Mouse (Mus musculus) CH12.LX (cell line): ENCODE data around the gene Mrps30. TPM values are rescaled to one million over a fixed set of nuclear protein-coding genes. Genes with fewer than 3 reads are reported as not detected.

Experiments
- DNase-seq: peaks from one replicate; pipeline ENCODE4 v3.0.0-alpha.2; 2013; ENCODE audit errors: extremely low read depth
- H3K27ac ChIP-seq: 2 replicates; pipeline ENCODE4 v1.5.1; 2012; ENCODE audit warnings: low read depth, mild to moderate bottlenecking, control low read depth, moderate library complexity; ENCODE audit not compliant: insufficient read depth
- H3K27me3 ChIP-seq: replicated peaks from 2 replicates; pipeline ENCODE3; 2012; ENCODE audit warnings: inconsistent platforms
- H3K36me3 ChIP-seq, 2 experiments: replicated peaks in 1 of 2; 2 replicates each; pipeline versions ENCODE3 to v1.6.1; 2012; ENCODE audit warnings: inconsistent platforms in 1 of 2, low read length in 1 of 2, mild to moderate bottlenecking in 1 of 2, mixed read lengths in 1 of 2, moderate library complexity in 1 of 2; ENCODE audit not compliant: control insufficient read depth in 1 of 2, insufficient read depth in 1 of 2
- H3K4me1 ChIP-seq, 2 experiments: 2 replicates each; pipeline ENCODE4 v1.6.1; 2012; ENCODE audit warnings: inconsistent platforms in 1 of 2, moderate library complexity in 1 of 2; ENCODE audit not compliant: insufficient read depth in 2 of 2, control insufficient read depth in 1 of 2
- H3K4me2 ChIP-seq: 2 replicates; pipeline ENCODE4 v1.6.1; 2012; ENCODE audit warnings: low read depth, mild to moderate bottlenecking, control low read depth; ENCODE audit not compliant: poor library complexity, insufficient read depth, severe bottlenecking
- H3K4me3 ChIP-seq, 3 experiments: fragments of 150-350 bp in 1 of 3; sonication (generic) in 1 of 3; replicated peaks in 1 of 3; 2 replicates each; pipeline versions ENCODE3 to v1.5.1; 2011 to 2012; ENCODE audit warnings: low read depth in 2 of 3, low read length in 2 of 3, mild to moderate bottlenecking in 2 of 3, moderate library complexity in 2 of 3, control low read depth in 1 of 3, improper control_type of control experiment in 1 of 3, inconsistent platforms in 1 of 3, mixed read lengths in 1 of 3; ENCODE audit not compliant: poor library complexity in 1 of 3
- H3K79me2 ChIP-seq: replicated peaks from 2 replicates; pipeline ENCODE4 v1.6.1; 2012; ENCODE audit warnings: mild to moderate bottlenecking, moderate library complexity; ENCODE audit not compliant: control insufficient read depth, poor library complexity, insufficient read depth, severe bottlenecking; ENCODE audit errors: extremely low read depth
- H3K9ac ChIP-seq: 2 replicates; pipeline ENCODE4 v1.6.1; 2012; ENCODE audit warnings: low read depth, mild to moderate bottlenecking, control low read depth, moderate library complexity; ENCODE audit not compliant: insufficient read depth
- H3K9me3 ChIP-seq: replicated peaks from 2 replicates; pipeline ENCODE3; 2012; ENCODE audit warnings: low read length, inconsistent platforms, mixed read lengths
- BHLHE40 ChIP-seq: IDR thresholded peaks from 2 replicates; pipeline ENCODE4 v1.6.1; 2011; ENCODE audit warnings: mild to moderate bottlenecking, low read depth, low read length, improper control_type of control experiment
- CHD1 ChIP-seq: IDR thresholded peaks from 2 replicates; pipeline ENCODE4 v1.6.1; 2012; ENCODE audit warnings: low read depth, low read length, improper control_type of control experiment, inconsistent platforms
- CHD2 ChIP-seq: IDR thresholded peaks from 2 replicates; pipeline ENCODE4 v1.6.1; 2011; ENCODE audit warnings: low read length, improper control_type of control experiment
- CTCF ChIP-seq, 2 experiments: IDR thresholded peaks in 1 of 2; conservative IDR thresholded peaks in 1 of 2; 2 replicates each; pipeline ENCODE4 v1.5.1; 2011 to 2012; ENCODE audit warnings: low read depth in 2 of 2, low read length in 2 of 2, improper control_type of control experiment in 1 of 2, inconsistent platforms in 1 of 2, mild to moderate bottlenecking in 1 of 2, moderate library complexity in 1 of 2
- E2F4 ChIP-seq: IDR thresholded peaks from 2 replicates; pipeline ENCODE4 v1.6.1; 2011; ENCODE audit warnings: low read depth, low read length, improper control_type of control experiment; ENCODE audit not compliant: insufficient replicate concordance
- ELF1 ChIP-seq: IDR thresholded peaks from 2 replicates; pipeline ENCODE4 v1.6.1; 2014; ENCODE audit warnings: low read depth, mild to moderate bottlenecking, inconsistent platforms, low read length, improper control_type of control experiment
- EP300 ChIP-seq: IDR thresholded peaks from 2 replicates; pipeline ENCODE4 v1.6.1; 2011; ENCODE audit warnings: low read length, improper control_type of control experiment
- ETS1 ChIP-seq: conservative IDR thresholded peaks from 2 replicates; pipeline ENCODE4 v1.6.1; 2012; ENCODE audit warnings: low read depth, mild to moderate bottlenecking, inconsistent platforms, low read length, improper control_type of control experiment, moderate library complexity
- GABPA ChIP-seq: IDR thresholded peaks from 2 replicates; pipeline ENCODE4 v1.6.1; 2012; ENCODE audit warnings: low read depth, low read length, improper control_type of control experiment, inconsistent platforms; ENCODE audit not compliant: insufficient replicate concordance
- HCFC1 ChIP-seq: IDR thresholded peaks from 2 replicates; pipeline ENCODE4 v1.6.1; 2012; ENCODE audit warnings: low read depth, mild to moderate bottlenecking, inconsistent platforms, low read length, improper control_type of control experiment
- IRF4 ChIP-seq: IDR thresholded peaks from 2 replicates; pipeline ENCODE4 v1.6.1; 2014; ENCODE audit warnings: low read depth, mild to moderate bottlenecking, inconsistent platforms, low read length, improper control_type of control experiment
- JUN ChIP-seq: IDR thresholded peaks from 2 replicates; pipeline ENCODE4 v1.6.1; 2011; ENCODE audit warnings: low read depth, mild to moderate bottlenecking, low read length, improper control_type of control experiment, moderate library complexity; ENCODE audit not compliant: insufficient read depth
- JUND ChIP-seq: conservative IDR thresholded peaks from 2 replicates; pipeline ENCODE4 v1.6.1; 2011; ENCODE audit warnings: low read depth, low read length, improper control_type of control experiment
- MAFK ChIP-seq: IDR thresholded peaks from 2 replicates; pipeline ENCODE4 v1.6.1; 2011; ENCODE audit warnings: low read length, improper control_type of control experiment; ENCODE audit not compliant: insufficient replicate concordance
- MAX ChIP-seq: IDR thresholded peaks from 2 replicates; pipeline ENCODE4 v1.6.1; 2011; ENCODE audit warnings: low read length, improper control_type of control experiment
- MAZ ChIP-seq: IDR thresholded peaks from 2 replicates; pipeline ENCODE4 v1.6.1; 2012; ENCODE audit warnings: low read depth, mild to moderate bottlenecking, inconsistent platforms, low read length, improper control_type of control experiment, moderate library complexity
- MEF2A ChIP-seq: IDR thresholded peaks from 2 replicates; pipeline ENCODE4 v1.6.1; 2014; ENCODE audit warnings: low read depth, mild to moderate bottlenecking, inconsistent platforms, low read length, improper control_type of control experiment, borderline replicate concordance
- MXI1 ChIP-seq: IDR thresholded peaks from 2 replicates; pipeline ENCODE4 v1.6.1; 2011; ENCODE audit warnings: mild to moderate bottlenecking, low read depth, low read length, improper control_type of control experiment
- MYC ChIP-seq: IDR thresholded peaks from 2 replicates; pipeline ENCODE4 v1.6.1; 2011; ENCODE audit warnings: low read depth, mild to moderate bottlenecking, improper control_type of control experiment, low read length
- NELFE ChIP-seq: IDR thresholded peaks from 2 replicates; pipeline ENCODE4 v1.6.1; 2011; ENCODE audit warnings: low read depth, low read length, improper control_type of control experiment
- NRF1 ChIP-seq: IDR thresholded peaks from 2 replicates; pipeline ENCODE4 v1.6.1; 2014; ENCODE audit warnings: low read depth, mild to moderate bottlenecking, inconsistent platforms, low read length, improper control_type of control experiment, moderate library complexity
- PAX5 ChIP-seq: IDR thresholded peaks from 2 replicates; pipeline ENCODE4 v1.6.1; 2012; ENCODE audit warnings: low read length, inconsistent platforms, mixed read lengths
- POLR2A ChIP-seq: IDR thresholded peaks from 2 replicates; pipeline ENCODE4 v1.6.1; 2011; ENCODE audit warnings: low read depth, mild to moderate bottlenecking, improper control_type of control experiment, low read length
- POLR2AphosphoS2 ChIP-seq: IDR thresholded peaks from 2 replicates; pipeline ENCODE4 v1.6.1; 2011; ENCODE audit warnings: low read depth, low read length, improper control_type of control experiment
- RAD21 ChIP-seq: IDR thresholded peaks from 2 replicates; pipeline ENCODE4 v1.6.1; 2011; ENCODE audit warnings: low read depth, mild to moderate bottlenecking, low read length, improper control_type of control experiment, moderate library complexity
- RCOR1 ChIP-seq: conservative IDR thresholded peaks from 2 replicates; pipeline ENCODE4 v1.6.1; 2012; ENCODE audit warnings: low read depth, mild to moderate bottlenecking, inconsistent platforms, low read length, improper control_type of control experiment
- SIN3A ChIP-seq: IDR thresholded peaks from 2 replicates; pipeline ENCODE4 v1.6.1; 2012; ENCODE audit warnings: low read length, improper control_type of control experiment, inconsistent platforms
- SMC3 ChIP-seq: IDR thresholded peaks from 2 replicates; pipeline ENCODE4 v1.6.1; 2011; ENCODE audit warnings: low read depth, low read length, improper control_type of control experiment
- TBP ChIP-seq: conservative IDR thresholded peaks from 2 replicates; pipeline ENCODE4 v1.6.1; 2011; ENCODE audit warnings: low read depth, low read length, improper control_type of control experiment
- TCF12 ChIP-seq: IDR thresholded peaks from 2 replicates; pipeline ENCODE4 v1.6.1; 2014; ENCODE audit warnings: low read depth, mild to moderate bottlenecking, inconsistent platforms, low read length, improper control_type of control experiment
- UBTF ChIP-seq: IDR thresholded peaks from 2 replicates; pipeline ENCODE4 v1.6.1; 2012; ENCODE audit warnings: low read depth, mild to moderate bottlenecking, inconsistent platforms, low read length, improper control_type of control experiment, moderate library complexity
- USF1 ChIP-seq: IDR thresholded peaks from 2 replicates; pipeline ENCODE4 v1.6.1; 2014; ENCODE audit warnings: low read depth, mild to moderate bottlenecking, inconsistent platforms, low read length, improper control_type of control experiment
- USF2 ChIP-seq: conservative IDR thresholded peaks from 2 replicates; pipeline ENCODE4 v1.6.1; 2011; ENCODE audit warnings: low read depth, low read length, improper control_type of control experiment
- ZC3H11A ChIP-seq: IDR thresholded peaks from 2 replicates; pipeline ENCODE4 v1.6.1; 2012; ENCODE audit warnings: low read depth, mild to moderate bottlenecking, inconsistent platforms, low read length, improper control_type of control experiment
- ZKSCAN1 ChIP-seq: IDR thresholded peaks from 2 replicates; pipeline ENCODE4 v1.6.1; 2012; ENCODE audit warnings: low read depth, inconsistent platforms, low read length, improper control_type of control experiment, borderline replicate concordance
- ZMIZ1 ChIP-seq: IDR thresholded peaks from 2 replicates; pipeline ENCODE4 v1.6.1; 2012; ENCODE audit warnings: low read depth, mild to moderate bottlenecking, inconsistent platforms, low read length, improper control_type of control experiment
- ZNF384 ChIP-seq: IDR thresholded peaks from 2 replicates; pipeline ENCODE4 v1.6.1; 2012; ENCODE audit warnings: low read depth, low read length, improper control_type of control experiment, inconsistent platforms
- dilution Hi-C: fragments of 300-500 bp; cut with MboI; formaldehyde crosslinking; loops from 2 replicates; pipeline ENCODE4 v1.14.3; 2020; ENCODE audit warnings: low sequenced_read_pairs; ENCODE audit not compliant: extremely low pct_unique_long_range_greater_than_20kb, extremely low pct_ligation_motif_present
- in situ Hi-C: fragments of 300-500 bp; cut with MboI; formaldehyde crosslinking; loops from 3 replicates; pipeline ENCODE4 v1.14.3; 2019; ENCODE audit warnings: low sequenced_read_pairs, low pct_ligation_motif_present, low pct_unique_long_range_greater_than_20kb, mixed read lengths
- polyA plus RNA-seq: library from polyadenylated mRNA; unstranded; fragments of >175 nt; gene quantifications from 2 replicates; pipeline ENCODE4 v1.2.1, GENCODE M21; 2012; ENCODE audit warnings: low read depth; ENCODE audit not compliant: insufficient read length
- total RNA-seq, 2 experiments: library from RNA; depleted of rRNA; stranded (reverse); fragments of 300-350 nt in 1 of 2; fragments of >200 nt in 1 of 2; gene quantifications; 2 replicates each; pipeline ENCODE4 v1.2.3; 2012 to 2014

Mrps30 gene
- 36.0 and 36.6 TPM in 2 replicates for total RNA-seq (2012; rRNA removed)
- 48.7 and 50.2 TPM in 2 replicates for total RNA-seq (2014; rRNA removed)
- polyA plus RNA-seq: 35.5 and 38.6 TPM in 2 replicates

DNA sequence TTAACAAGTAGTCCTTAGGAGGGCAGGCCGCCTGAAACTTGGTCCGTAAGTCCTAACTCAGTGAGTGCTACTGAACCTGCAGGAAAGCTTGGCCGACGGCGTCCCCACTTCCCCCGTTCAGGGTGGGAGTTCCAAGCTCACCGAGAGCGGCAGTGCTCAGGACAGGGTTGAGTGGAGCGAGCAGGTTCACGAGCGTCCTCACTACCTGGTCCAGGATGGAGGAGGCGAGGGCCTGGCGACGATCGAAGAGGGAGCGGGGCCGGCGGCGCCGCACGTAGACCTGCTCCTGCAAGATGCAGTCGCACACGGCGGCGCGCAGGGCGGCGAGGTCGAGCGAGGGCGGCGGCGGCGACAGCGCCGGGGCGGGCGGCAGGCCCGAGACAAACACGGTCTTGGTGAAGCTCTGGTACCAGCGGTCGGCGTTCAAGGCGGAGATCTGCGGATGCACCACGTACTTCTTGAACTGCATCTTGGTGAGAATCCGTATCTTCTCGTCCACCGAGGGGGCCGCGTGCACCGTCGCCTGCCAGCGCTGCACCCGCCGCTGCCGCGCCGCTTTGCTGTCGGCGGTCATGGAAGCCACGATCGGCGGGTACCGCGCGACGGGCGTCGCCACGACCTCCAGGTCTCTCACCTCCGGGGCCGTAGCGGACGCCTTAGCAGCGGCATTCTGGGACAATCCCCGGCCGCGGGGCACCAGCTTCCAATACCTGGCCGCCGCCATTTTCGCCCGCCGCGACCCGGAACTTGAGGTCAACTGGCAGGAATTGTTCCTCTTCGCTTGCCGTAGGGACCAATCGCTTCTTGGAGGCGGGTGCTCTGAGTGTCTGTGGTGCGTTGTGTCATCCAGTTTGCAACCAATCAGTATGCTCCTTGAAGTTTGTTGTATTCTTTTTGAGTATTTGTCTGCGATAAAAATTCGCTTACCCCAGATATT lies at the start of gene Mrps30, which contains the start of gene B430218F22Rik:
TSS of gene Mrps30 (minus strand) at position 742 of the 937 bp plus-strand sequence.
TSS of gene B430218F22Rik (plus strand) at position 120 of the 937 bp plus-strand sequence.
- Histone ChIP-seq H3K9me3 (no peaks in the 10 kb centered on the region), H3K27ac (peak within 1 kb of the TSS; percentile 32), H3K27me3 (no peaks in the 10 kb centered on the region), H3K9ac (peak within 1 kb of the TSS; percentile 75), H3K79me2 (peaks cover 21% of the 10 kb centered on the region), H3K4me3 (peak within 1 kb of the TSS; percentile 84 to 97 (median 93)), H3K36me3 (peaks cover 19 to 32% of the 10 kb centered on the region in 2 experiments), H3K4me2 (peak within 1 kb of the TSS; percentile 85), H3K4me1 (peaks cover 2 to 17% of the 10 kb centered on the region in 2 experiments; a peak in 2 of 4 replicates)
- dilution Hi-C loops (no loop called here), in situ Hi-C loops (no loop called here)
- DNase-seq: peak; percentile 97
- TF ChIP-seq NELFE (peak; percentile 80), ETS1 (no peak), USF2 (no peak), SIN3A (no peak; the same call in none of the 2 replicates), JUN (0 out of 2 replicates have a peak, but pooled peaks have one; percentile 13), UBTF (no peak), JUND (no peak), MAFK (0 out of 2 replicates have a peak, but pooled peaks have one; percentile 21), SMC3 (no peak), ZNF384 (no peak), POLR2A (peak; percentile 72), E2F4 (no peak), ZMIZ1 (no peak; the same call in 1 of the 2 replicates), MEF2A (no peak), HCFC1 (peak; percentile 90), ZKSCAN1 (no peak), TCF12 (peak; percentile 61; the same call in 1 of the 2 replicates), TBP (peak; percentile 77), CHD2 (peak; percentile 89), IRF4 (no peak), POLR2AphosphoS2 (no peak), CHD1 (no peak), BHLHE40 (no peak), ZC3H11A (no peak), NRF1 (peak; percentile 58), MAZ (no peak), CTCF (conservative IDR thresholded peaks at IDR 0.05 in 1 of 2, IDR thresholded peaks at IDR 0.05 in 1 of 2; ENCODE audit: low read depth in 2 of 2, low read length in 2 of 2) (no peak), MXI1 (0 out of 2 replicates have a peak, but pooled peaks have one; percentile 39), RAD21 (no peak), USF1 (no peak), MAX (no peak), EP300 (no peak), GABPA (no peak; the same call in 1 of the 2 replicates), MYC (no peak), RCOR1 (no peak), ELF1 (peak; percentile 94), PAX5 (no peak)
